Mouse (Mus musculus): ENCODE data around the gene Pde4c. TPM values are rescaled to one million over a fixed set of nuclear protein-coding genes. Genes with fewer than 3 reads are reported as not detected.
A peak's percentile ranks its signal among the peaks of the same experiment; 100 is the strongest.

Gene Pde4c
- polyA plus RNA-seq, 1 experiment, result 1.9 TPM

DNA sequence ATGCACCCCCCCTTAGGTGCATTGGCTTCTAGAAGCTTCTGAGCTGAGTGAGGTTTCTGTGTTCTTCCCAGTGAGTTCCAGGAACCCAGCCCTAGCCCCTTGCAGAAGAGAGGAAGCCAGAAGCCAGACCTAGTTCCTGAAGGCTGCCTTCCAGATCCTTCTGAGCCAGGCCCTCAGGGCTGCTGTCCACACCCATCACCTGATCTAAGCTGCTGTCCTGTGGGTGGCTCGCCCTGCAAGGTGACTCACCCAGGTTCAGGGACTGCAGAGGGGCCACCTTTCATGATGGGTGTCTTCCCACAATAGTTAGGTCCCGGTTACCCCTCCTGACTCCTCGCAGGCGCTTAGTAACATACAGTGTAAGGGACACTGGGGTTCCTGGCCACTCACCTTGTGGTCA, 44.1 kb upstream of the Pde4c start:
- Histone ChIP-seq H3K36me3 (ENCODE audit: control insufficient read depth, insufficient read depth, low read length, poor library complexity, severe bottlenecking) (peaks cover 20% of the 10 kb centered on the region; the same call in 1 of the 2 replicates), H3K9ac (ENCODE audit: low read depth, poor library complexity, severe bottlenecking) (no peak overlapping the region), H3K9me3 (replicated peaks; ENCODE audit: control insufficient read depth, insufficient read depth, low read length, poor library complexity, severe bottlenecking) (no peaks in the 10 kb centered on the region), H3K4me1 (ENCODE audit: control insufficient read depth, insufficient read depth, low read length) (peaks cover 4% of the 10 kb centered on the region), H3K27ac (ENCODE audit: insufficient read depth, low read length) (0 out of 2 replicates have a peak overlapping the region, but pooled peaks have one; percentile 3), H3K4me3 (ENCODE audit: low read depth, low read length) (no peak overlapping the region), H3K27me3 (ENCODE audit: control insufficient read depth, insufficient read depth, low read length, poor library complexity, severe bottlenecking) (no peaks in the 10 kb centered on the region)
- TF ChIP-seq EP300 (IDR thresholded peaks at IDR 0.05; ENCODE audit: insufficient read depth, low read depth, low read length) (0 out of 2 replicates have a peak, but pooled peaks have one; percentile 8), CTCF (IDR thresholded peaks at IDR 0.05; ENCODE audit: low read depth, low read length) (no peak)

DNA sequence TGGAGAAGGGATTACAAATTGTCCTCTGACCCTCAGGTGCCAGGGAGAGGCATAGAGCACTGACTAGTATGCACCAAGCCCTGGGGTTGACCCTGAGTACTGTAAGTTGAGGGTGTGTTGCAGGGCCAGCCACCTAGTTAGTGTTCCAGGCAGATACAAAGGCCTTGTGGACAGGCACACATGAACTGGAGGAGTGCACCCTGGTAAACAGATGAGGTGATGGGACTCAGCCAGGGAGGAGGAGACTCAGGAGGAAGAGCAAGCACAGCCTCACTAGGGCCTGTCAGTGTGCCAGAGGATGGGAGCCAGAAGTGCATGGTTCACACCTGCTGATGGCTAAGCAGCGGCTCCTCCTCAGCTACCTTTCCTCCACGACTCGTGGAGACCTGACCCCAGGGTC, 43.5 kb upstream of the Pde4c start:
- H3K36me3 ChIP-seq (ENCODE audit: control insufficient read depth, insufficient read depth, low read length, poor library complexity, severe bottlenecking), result peaks cover 20% of the 10 kb centered on the region; the same call in 1 of the 2 replicates
- no peak overlapping the region for H3K27ac ChIP-seq (ENCODE audit: insufficient read depth, low read length)
- no peak for TF ChIP-seq EP300 (IDR thresholded peaks at IDR 0.05; ENCODE audit: insufficient read depth, low read depth, low read length)
- TF ChIP-seq POLR2A (IDR thresholded peaks at IDR 0.05; ENCODE audit: insufficient read depth, low read length), result no peak
- no peak for TF ChIP-seq CTCF (IDR thresholded peaks at IDR 0.05; ENCODE audit: low read depth, low read length)
- peaks cover 4% of the 10 kb centered on the region for H3K4me1 ChIP-seq (ENCODE audit: control insufficient read depth, insufficient read depth, low read length)
- H3K9ac ChIP-seq (ENCODE audit: low read depth, poor library complexity, severe bottlenecking), result no peak overlapping the region
- H3K4me3 ChIP-seq (ENCODE audit: low read depth, low read length), result no peak overlapping the region
- H3K27me3 ChIP-seq (ENCODE audit: control insufficient read depth, insufficient read depth, low read length, poor library complexity, severe bottlenecking), result no peaks in the 10 kb centered on the region
- no peaks in the 10 kb centered on the region for H3K9me3 ChIP-seq (replicated peaks; ENCODE audit: control insufficient read depth, insufficient read depth, low read length, poor library complexity, severe bottlenecking)

DNA sequence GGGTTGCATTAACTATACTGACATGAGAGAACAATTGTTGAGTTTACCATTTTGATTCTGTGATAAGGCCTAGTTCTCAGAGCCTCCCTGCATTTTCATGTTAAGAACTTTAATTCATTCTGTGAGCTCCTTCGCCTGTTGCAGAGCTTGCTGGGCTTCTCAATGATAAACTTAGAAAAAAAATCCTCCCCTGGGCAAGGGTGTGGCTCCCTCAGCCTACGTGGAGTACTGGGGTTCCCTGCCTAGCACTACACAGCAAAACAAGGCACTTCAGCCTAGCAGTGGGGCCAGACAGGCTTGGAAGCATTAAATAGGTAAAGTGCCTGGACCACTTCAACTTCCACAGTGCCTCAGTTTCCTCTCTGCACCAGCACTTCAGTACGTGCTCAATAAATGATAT, 42.1 kb upstream of the Pde4c start:
- H3K4me1 ChIP-seq (ENCODE audit: control insufficient read depth, insufficient read depth, low read length), result peaks cover 4% of the 10 kb centered on the region
- no peak overlapping the region for H3K9ac ChIP-seq (ENCODE audit: low read depth, poor library complexity, severe bottlenecking)
- no peak overlapping the region for H3K4me3 ChIP-seq (ENCODE audit: low read depth, low read length)
- H3K27me3 ChIP-seq (ENCODE audit: control insufficient read depth, insufficient read depth, low read length, poor library complexity, severe bottlenecking), result no peaks in the 10 kb centered on the region
- peaks cover 19% of the 10 kb centered on the region; the same call in 1 of the 2 replicates for H3K36me3 ChIP-seq (ENCODE audit: control insufficient read depth, insufficient read depth, low read length, poor library complexity, severe bottlenecking)
- TF ChIP-seq POLR2A (IDR thresholded peaks at IDR 0.05; ENCODE audit: insufficient read depth, low read length) (no peak), EP300 (IDR thresholded peaks at IDR 0.05; ENCODE audit: insufficient read depth, low read depth, low read length) (no peak), CTCF (IDR thresholded peaks at IDR 0.05; ENCODE audit: low read depth, low read length) (no peak)
- no peak overlapping the region for H3K27ac ChIP-seq (ENCODE audit: insufficient read depth, low read length)
- H3K9me3 ChIP-seq (replicated peaks; ENCODE audit: control insufficient read depth, insufficient read depth, low read length, poor library complexity, severe bottlenecking), result no peaks in the 10 kb centered on the region

DNA sequence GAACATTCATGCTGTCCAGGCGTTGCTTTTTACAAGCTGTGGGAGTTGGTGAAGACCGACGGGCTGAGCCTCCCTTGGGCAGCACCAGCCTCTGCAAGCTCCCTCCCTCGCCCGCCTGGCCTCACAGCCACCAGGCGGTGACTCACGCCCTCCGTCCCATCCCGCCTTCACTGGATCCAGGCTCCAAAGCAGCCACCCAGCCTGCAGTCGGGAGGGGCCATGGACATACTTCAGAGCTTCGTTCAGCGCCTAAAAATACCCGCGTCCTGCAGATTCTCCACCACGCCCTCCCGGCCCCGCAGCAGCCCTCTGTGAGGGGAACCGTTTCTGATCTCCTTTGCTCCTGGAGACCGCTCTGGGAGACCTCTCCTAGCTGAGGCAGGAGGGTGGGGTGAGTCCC, 41.3 kb upstream of the Pde4c start:
- H3K9me3 ChIP-seq (replicated peaks; ENCODE audit: control insufficient read depth, insufficient read depth, low read length, poor library complexity, severe bottlenecking), result no peaks in the 10 kb centered on the region
- H3K36me3 ChIP-seq (ENCODE audit: control insufficient read depth, insufficient read depth, low read length, poor library complexity, severe bottlenecking), result peaks cover 16% of the 10 kb centered on the region; the same call in 1 of the 2 replicates
- H3K4me1 ChIP-seq (ENCODE audit: control insufficient read depth, insufficient read depth, low read length), result peaks cover 4% of the 10 kb centered on the region
- H3K4me3 ChIP-seq (ENCODE audit: low read depth, low read length), result peak overlapping the region; percentile 0; the same call in 1 of the 2 replicates
- H3K27ac ChIP-seq (ENCODE audit: insufficient read depth, low read length), result 0 out of 2 replicates have a peak overlapping the region, but pooled peaks have one; percentile 6
- no peaks in the 10 kb centered on the region for H3K27me3 ChIP-seq (ENCODE audit: control insufficient read depth, insufficient read depth, low read length, poor library complexity, severe bottlenecking)
- peak overlapping the region; percentile 22 for H3K9ac ChIP-seq (ENCODE audit: low read depth, poor library complexity, severe bottlenecking)
- TF ChIP-seq CTCF (IDR thresholded peaks at IDR 0.05; ENCODE audit: low read depth, low read length), result no peak
- no peak for TF ChIP-seq EP300 (IDR thresholded peaks at IDR 0.05; ENCODE audit: insufficient read depth, low read depth, low read length)
- TF ChIP-seq POLR2A (IDR thresholded peaks at IDR 0.05; ENCODE audit: insufficient read depth, low read length), result no peak

DNA sequence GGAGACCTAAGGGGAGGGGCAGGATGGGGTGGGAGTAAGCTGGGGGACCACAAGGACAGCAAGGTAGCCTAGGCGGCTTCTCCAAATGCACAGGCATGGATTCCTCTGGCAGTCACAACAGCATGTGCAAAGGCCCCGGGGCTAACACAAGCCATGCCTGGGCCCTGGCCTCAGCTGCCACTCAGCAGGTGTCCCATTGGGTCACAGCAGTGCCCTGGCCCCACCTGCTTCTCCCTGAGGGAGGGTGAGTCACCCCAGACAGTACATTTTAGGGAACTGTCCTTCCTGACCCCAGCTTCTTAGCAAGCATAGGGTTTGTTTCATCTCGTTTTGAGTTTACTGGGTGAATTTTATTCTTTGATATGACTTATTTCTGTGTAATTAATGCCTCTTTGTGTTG, 40.8 kb upstream of the Pde4c start:
- Histone ChIP-seq H3K9ac (ENCODE audit: low read depth, poor library complexity, severe bottlenecking) (no peak overlapping the region), H3K4me3 (ENCODE audit: low read depth, low read length) (no peak overlapping the region), H3K9me3 (replicated peaks; ENCODE audit: control insufficient read depth, insufficient read depth, low read length, poor library complexity, severe bottlenecking) (no peaks in the 10 kb centered on the region), H3K27me3 (ENCODE audit: control insufficient read depth, insufficient read depth, low read length, poor library complexity, severe bottlenecking) (no peaks in the 10 kb centered on the region), H3K4me1 (ENCODE audit: control insufficient read depth, insufficient read depth, low read length) (peaks cover 4% of the 10 kb centered on the region), H3K27ac (ENCODE audit: insufficient read depth, low read length) (no peak overlapping the region), H3K36me3 (ENCODE audit: control insufficient read depth, insufficient read depth, low read length, poor library complexity, severe bottlenecking) (peaks cover 16% of the 10 kb centered on the region; the same call in 1 of the 2 replicates)
- TF ChIP-seq EP300 (IDR thresholded peaks at IDR 0.05; ENCODE audit: insufficient read depth, low read depth, low read length), result 0 out of 2 replicates have a peak, but pooled peaks have one; percentile 36
- no peak for TF ChIP-seq CTCF (IDR thresholded peaks at IDR 0.05; ENCODE audit: low read depth, low read length)

DNA sequence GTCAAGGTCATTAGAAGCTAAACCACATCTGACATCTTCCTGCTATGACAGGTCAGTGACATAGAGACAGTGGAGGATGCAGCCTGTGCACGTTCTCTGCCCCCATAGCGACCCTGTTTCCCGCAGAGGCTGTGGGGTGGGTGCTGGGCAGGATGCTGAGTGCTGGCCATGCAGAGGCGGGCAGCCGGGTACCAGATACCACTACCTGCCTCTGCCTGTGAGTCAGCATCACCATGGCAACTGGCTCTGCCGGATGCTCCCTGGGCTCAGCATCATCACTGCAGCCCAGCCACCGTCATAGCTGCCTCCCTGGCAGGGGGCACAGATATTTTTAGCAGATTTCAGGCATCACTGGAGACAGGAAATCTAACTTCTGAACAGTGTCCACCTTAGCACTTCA, 39.2 kb upstream of the Pde4c start:
- no peaks in the 10 kb centered on the region for H3K9me3 ChIP-seq (replicated peaks; ENCODE audit: control insufficient read depth, insufficient read depth, low read length, poor library complexity, severe bottlenecking)
- no peak overlapping the region for H3K27ac ChIP-seq (ENCODE audit: insufficient read depth, low read length)
- no peak overlapping the region for H3K4me3 ChIP-seq (ENCODE audit: low read depth, low read length)
- H3K9ac ChIP-seq (ENCODE audit: low read depth, poor library complexity, severe bottlenecking), result no peak overlapping the region
- TF ChIP-seq EP300 (IDR thresholded peaks at IDR 0.05; ENCODE audit: insufficient read depth, low read depth, low read length) (no peak), POLR2A (IDR thresholded peaks at IDR 0.05; ENCODE audit: insufficient read depth, low read length) (no peak), CTCF (IDR thresholded peaks at IDR 0.05; ENCODE audit: low read depth, low read length) (no peak)
- peaks cover 4% of the 10 kb centered on the region for H3K4me1 ChIP-seq (ENCODE audit: control insufficient read depth, insufficient read depth, low read length)
- H3K27me3 ChIP-seq (ENCODE audit: control insufficient read depth, insufficient read depth, low read length, poor library complexity, severe bottlenecking), result no peaks in the 10 kb centered on the region
- peaks cover 5% of the 10 kb centered on the region; the same call in 1 of the 2 replicates for H3K36me3 ChIP-seq (ENCODE audit: control insufficient read depth, insufficient read depth, low read length, poor library complexity, severe bottlenecking)

All from ES-Bruce4 (cell line).